Mouse (Mus musculus) testis, postnatal 10 days (tissue): ENCODE data around the gene Cdc42se2.

Source experiments
- DNase-seq: peaks from one replicate; pipeline ENCODE4 v3.0.0; 2021; ENCODE audit warnings: low spot score

The Cdc42se2 gene

GRCm38 (mm10) chr11:54791458-54791857 is 4.0 kb upstream of the Cdc42se2 start:
- DNase-seq, result no peak

- DNase-seq, result peak; percentile 75
These were observed 502 bp downstream of the Cdc42se2 start for GRCm38 (mm10) chr11:54786858-54787487.

- no peak for DNase-seq
These were observed 1.9 kb downstream of the Cdc42se2 start for GRCm38 (mm10) chr11:54785566-54785965.

- no peak for DNase-seq
These were observed 3.0 kb downstream of the Cdc42se2 start for GRCm38 (mm10) chr11:54784436-54784835.

- DNase-seq, result no peak
These were observed 5.2 kb downstream of the Cdc42se2 start for GRCm38 (mm10) chr11:54782253-54782652.

- DNase-seq, result no peak
These were observed 7.5 kb downstream of the Cdc42se2 start for GRCm38 (mm10) chr11:54779946-54780345.

- DNase-seq, result no peak
These were observed 9.2 kb downstream of the Cdc42se2 start for GRCm38 (mm10) chr11:54778131-54778844.

GRCm38 (mm10) chr11:54777387-54778130 is 9.9 kb downstream of the Cdc42se2 start:
- no peak for DNase-seq

GRCm38 (mm10) chr11:54776735-54777333 is 10.6 kb downstream of the Cdc42se2 start:
- no peak for DNase-seq

- DNase-seq, result no peak
These were observed 11.1 kb downstream of the Cdc42se2 start for GRCm38 (mm10) chr11:54776367-54776701.

GRCm38 (mm10) chr11:54775628-54776366 is 11.7 kb downstream of the Cdc42se2 start:
- DNase-seq, result no peak

- no peak for DNase-seq
These were observed 13.0 kb downstream of the Cdc42se2 start for GRCm38 (mm10) chr11:54774282-54775078.

GRCm38 (mm10) chr11:54771549-54771948 is 15.9 kb downstream of the Cdc42se2 start:
- no peak for DNase-seq

- DNase-seq, result no peak
These were observed 17.6 kb downstream of the Cdc42se2 start for GRCm38 (mm10) chr11:54769843-54770242.

- DNase-seq, result no peak
These were observed 19.3 kb downstream of the Cdc42se2 start for GRCm38 (mm10) chr11:54768116-54768690.

GRCm38 (mm10) chr11:54764759-54765158 is 22.7 kb downstream of the Cdc42se2 start:
- no peak for DNase-seq

- DNase-seq, result no peak
These were observed 23.4 kb downstream of the Cdc42se2 start for GRCm38 (mm10) chr11:54764026-54764425.

GRCm38 (mm10) chr11:54762735-54763134 is 24.7 kb downstream of the Cdc42se2 start:
- no peak for DNase-seq

GRCm38 (mm10) chr11:54757993-54758392 is 29.5 kb downstream of the Cdc42se2 start:
- no peak for DNase-seq

GRCm38 (mm10) chr11:54755148-54755664 is 32.3 kb downstream of the Cdc42se2 start:
- no peak for DNase-seq
